Mouse (Mus musculus) olfactory bulb, adult 2 months (tissue): ENCODE results near the gene Mink1.

Experiments
- CTCF ChIP-seq: fragments of 200-500 bp; IDR thresholded peaks from 2 replicates; pipeline ENCODE4 v1.5.1; 2012; ENCODE audit warnings: low read depth, mild to moderate bottlenecking, low read length, moderate library complexity; ENCODE audit not compliant: insufficient read depth
- POLR2A ChIP-seq: fragments of 200-500 bp; IDR thresholded peaks from 2 replicates; pipeline ENCODE4 v1.6.1; 2012; ENCODE audit warnings: mild to moderate bottlenecking, low read depth, low read length, moderate library complexity; ENCODE audit not compliant: insufficient read depth

GRCm38 (mm10) chr11:70639976-70640375, 77.3 kb downstream of the Mink1 start:
- TF ChIP-seq CTCF (no peak), POLR2A (no peak)
